Mouse (Mus musculus): ENCODE measurements around the gene Lhx1.

Gene Lhx1

GRCm38 (mm10) chr11:84526451-84526850, 1.1 kb upstream of the Lhx1 start:
- DNase-seq (ENCODE audit: low read depth), result no peak

- DNase-seq (ENCODE audit: low read depth), result no peak
Measured at GRCm38 (mm10) chr11:84524511-84525270, 644 bp downstream of the Lhx1 start.

- DNase-seq (ENCODE audit: low read depth), result no peak
Measured at GRCm38 (mm10) chr11:84523841-84524510, 1.4 kb downstream of the Lhx1 start.

- DNase-seq (ENCODE audit: low read depth), result no peak
Measured at GRCm38 (mm10) chr11:84523321-84523831, 2.0 kb downstream of the Lhx1 start.

- peak; percentile 74 for DNase-seq (ENCODE audit: low read depth)
Measured at GRCm38 (mm10) chr11:84522577-84523320, 2.6 kb downstream of the Lhx1 start.

DNA sequence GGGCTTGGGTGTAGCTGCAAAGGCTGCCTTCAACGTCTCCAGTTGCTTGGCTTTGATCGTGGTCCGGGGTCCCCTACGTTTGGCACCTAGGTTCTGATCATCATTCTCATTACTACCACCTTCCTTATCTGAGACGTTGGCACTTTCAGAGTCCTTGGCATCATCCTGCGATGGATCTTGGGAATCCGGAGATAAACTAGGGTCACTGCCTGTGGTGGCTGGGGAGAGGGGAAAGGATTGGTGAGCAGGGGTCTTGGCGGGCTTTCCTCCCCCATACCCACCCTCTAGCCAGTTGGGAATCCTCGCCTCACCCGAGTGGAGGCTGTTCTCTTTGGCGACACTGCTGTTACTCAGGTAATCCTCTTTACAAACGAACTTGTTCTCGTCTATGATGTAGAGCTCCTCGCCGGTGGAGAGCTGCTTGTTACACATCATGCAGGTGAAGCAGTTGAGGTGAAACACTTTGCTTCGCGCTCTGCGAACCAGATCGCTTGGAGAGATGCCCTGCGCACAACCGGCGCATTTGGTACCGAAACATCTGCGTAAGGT, 3.5 kb downstream of the Lhx1 start:
- DNase-seq (ENCODE audit: low read depth), result no peak

DNA sequence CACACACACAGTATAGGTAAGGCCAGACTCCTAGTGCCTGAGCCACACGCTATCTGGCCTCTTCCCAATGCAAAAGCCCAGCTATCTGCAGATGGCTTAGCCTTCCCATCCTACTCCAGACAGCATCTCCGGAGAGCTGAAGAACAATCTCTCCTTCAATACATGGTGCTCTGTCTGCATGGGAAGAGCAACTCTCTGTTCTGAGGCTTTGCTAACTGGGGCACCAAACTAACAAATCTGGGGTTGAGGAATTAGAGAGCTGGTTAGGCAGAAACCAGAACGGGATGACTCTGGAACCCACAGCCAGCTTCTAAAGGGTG, 4.3 kb downstream of the Lhx1 start:
- no peak for DNase-seq (ENCODE audit: low read depth)

DNA sequence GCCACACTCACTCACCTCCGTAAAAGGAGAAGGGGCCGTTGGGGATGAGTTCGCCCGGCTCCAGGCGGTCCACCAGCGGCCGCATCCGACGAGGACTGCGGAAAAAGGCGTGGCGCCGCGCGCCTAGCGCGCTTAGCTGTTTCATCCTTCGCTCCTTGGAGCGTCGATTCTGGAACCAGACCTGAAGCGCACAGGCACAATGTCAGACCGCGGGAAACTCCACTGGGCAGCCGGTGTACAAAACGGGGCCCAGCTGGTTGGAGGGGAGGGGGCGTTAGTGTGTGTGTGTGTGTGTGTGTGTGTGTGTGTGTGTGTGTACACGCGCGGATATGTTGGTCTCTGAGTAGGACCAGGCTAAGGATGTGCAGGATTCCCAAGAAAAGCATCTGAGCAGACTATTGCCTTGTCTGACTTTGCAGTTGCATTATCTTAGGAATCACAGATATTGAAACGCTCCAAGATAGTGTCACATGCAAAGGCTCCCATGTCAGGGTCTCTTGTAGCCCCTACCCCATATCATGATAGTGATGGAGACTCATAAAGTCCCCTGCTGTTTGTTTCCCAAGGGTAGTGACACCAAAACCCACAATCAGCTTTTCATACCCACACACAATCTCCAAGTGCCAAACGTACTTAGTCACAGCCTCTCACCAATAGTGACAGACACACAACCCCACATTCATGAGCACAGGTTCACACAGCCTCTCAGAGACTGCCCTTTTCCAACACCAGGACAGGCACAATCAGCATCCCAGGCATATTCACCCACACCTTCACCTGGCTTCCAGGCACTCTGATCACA, 4.9 kb downstream of the Lhx1 start:
- DNase-seq (ENCODE audit: low read depth), result no peak

- no peak for DNase-seq (ENCODE audit: low read depth)
Measured at GRCm38 (mm10) chr11:84519576-84520268, 5.6 kb downstream of the Lhx1 start.

GRCm38 (mm10) chr11:84519036-84519435, 6.3 kb downstream of the Lhx1 start:
- no peak for DNase-seq (ENCODE audit: low read depth)

DNA sequence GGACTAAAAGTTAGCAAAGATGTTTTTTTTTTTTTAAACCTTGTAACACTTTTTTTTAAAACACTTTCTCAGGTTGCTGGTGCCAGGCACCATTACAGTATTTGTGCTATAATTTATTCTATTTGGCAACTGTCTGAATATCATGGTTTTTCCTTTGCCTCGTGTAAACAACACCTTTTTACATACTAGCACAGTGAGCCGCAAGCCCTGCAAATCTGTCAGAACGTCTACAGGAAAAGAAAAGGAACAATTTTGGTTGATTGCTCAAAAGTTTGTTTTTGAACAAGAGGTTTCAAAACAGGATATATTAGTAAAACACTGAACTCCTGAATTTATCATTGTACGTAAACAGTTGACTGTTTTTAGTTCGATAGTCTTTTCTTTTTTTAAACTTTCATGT, 7.1 kb downstream of the Lhx1 start:
- DNase-seq (ENCODE audit: low read depth), result no peak

GRCm38 (mm10) chr11:84517431-84517830, 7.9 kb downstream of the Lhx1 start:
- DNase-seq (ENCODE audit: low read depth), result no peak

GRCm38 (mm10) chr11:84516501-84517240, 8.7 kb downstream of the Lhx1 start:
- DNase-seq (ENCODE audit: low read depth), result no peak

DNA sequence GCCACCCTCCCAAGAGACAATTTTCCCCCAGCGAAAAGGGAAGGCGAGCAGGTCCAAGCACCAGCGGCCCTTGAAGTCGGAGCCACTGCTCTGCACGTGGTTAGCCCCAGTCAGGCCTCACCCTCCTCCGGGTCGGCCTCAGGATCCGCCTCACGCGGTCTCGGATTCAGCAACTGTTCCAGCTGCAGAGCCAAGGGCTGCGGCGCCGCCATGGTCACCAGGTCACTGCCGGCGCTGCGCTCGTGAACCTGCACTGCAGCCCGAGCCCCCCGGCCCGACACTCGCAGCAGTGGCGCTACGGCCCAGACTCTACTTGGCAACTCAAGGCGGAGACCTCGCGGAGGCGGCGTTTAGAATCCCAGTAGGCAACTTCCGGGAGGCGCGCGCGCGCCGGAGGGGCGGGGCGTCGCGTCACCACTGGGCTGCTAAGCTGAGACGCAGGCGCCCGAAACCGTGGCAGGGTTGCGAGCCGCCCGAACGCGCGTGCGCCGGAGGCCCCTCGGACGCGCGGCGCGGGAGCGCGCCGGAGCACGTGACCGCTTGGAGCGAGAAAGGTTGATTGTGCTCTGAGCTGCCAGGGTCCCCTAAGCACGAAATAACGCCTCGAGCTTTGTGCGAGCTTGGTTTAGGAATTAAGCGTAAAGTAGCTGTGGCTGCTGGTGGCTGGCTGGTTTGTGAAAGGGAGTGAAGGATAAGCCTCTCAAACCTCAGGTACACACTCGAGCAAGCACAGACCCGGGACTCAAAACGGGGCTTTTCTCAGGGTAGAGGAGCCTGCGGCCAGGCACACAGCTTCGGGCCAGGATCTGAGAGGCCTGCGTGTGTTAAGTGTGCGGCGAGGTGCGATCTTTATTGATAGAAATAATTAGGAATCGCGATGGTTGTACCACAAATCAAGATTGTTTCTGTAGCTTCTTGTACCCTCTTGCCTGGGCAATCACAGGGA, 11.9 kb downstream of the Lhx1 start, which contains the start of gene Aatf:
Gene Aatf, minus strand, starts transcription at position 352 of the 946 bp plus-strand sequence.
- DNase-seq (ENCODE audit: low read depth), result peak; percentile 94

DNA sequence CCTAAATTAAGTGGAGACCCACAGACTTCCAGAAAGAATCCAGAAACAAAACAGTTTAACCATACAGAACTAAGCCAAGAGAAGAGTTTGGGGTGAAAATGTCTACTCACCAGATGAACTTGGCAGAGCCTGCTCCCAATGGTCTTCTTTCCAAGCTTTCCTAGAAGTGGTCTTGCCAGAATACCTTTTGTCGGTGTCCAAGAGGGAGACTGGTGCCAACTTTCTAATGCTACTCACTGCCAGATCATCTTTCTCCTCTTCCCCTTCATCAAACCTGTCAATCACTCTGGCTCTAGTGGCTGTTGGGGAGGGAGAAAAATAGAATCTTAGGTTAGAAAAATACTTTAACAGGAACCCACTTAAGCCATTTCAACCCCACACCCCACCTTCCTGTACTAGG, 13.3 kb downstream of the Lhx1 start:
- DNase-seq (ENCODE audit: low read depth), result no peak

- DNase-seq (ENCODE audit: low read depth), result no peak
Measured at GRCm38 (mm10) chr11:84504296-84504695, 21.0 kb downstream of the Lhx1 start.

DNA sequence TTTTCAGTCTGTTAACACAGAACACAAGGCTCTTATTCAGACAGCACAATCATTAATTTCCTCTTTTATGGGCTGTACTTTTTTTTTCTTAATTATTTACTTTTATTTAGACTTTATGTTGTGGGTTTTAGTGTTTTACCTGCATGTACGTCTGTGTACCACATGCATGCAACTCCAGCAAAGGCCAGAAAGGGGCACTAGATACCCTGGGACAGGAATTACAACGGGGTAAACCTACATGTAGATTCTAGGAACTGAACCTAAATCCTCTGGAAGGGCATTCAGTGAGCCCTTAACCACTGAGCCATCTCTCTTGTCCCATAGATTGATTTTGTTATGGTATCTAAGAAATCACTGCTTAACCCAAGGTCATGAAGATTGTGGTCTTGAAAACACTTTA, 27.4 kb downstream of the Lhx1 start:
- no peak for DNase-seq (ENCODE audit: low read depth)

DNA sequence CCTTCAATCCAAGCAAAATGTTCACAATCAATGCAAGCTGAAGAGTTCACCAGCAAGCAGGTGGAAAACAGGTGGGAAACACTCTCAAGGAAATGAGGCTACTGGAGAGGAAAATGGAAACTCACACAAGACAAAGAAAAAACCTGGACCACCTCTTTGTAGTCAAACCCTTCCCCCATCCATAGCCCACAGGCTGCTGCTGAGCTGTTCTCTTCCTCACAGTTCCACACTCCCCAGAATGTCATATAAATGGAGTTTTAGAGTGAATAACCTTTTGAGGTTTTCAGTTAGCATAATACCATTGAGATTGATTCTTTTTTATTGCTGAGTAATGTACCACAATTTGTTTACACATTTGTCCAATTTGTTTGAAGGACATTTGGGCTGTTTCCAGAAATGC, 28.4 kb downstream of the Lhx1 start:
- no peak for DNase-seq (ENCODE audit: low read depth)

DNA sequence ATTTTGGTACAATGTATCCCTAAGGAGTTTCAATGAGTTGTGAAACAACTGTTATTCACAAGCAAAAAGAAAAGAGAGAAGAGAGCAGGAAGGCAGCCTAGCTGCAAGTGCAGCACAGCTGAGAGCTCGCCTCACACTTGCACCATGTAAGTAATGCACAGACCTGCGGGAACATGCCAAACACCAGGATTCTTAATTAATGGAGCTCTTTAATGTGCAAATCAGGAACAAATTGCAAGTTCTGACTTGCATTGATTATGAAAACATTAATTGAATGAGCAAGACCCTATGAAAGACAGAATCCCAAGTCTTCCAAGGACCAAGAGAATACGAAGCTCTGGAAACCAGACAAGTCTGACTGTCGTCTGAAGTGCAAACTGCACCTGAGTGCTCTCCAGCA, 29.6 kb downstream of the Lhx1 start:
- DNase-seq (ENCODE audit: low read depth), result no peak

Data from fibroblast of lung, adult 2 months (primary cell).